Mouse (Mus musculus) skeletal muscle tissue, adult 2 months (tissue): ENCODE measurements at regions not wholly inside any gene's neighbourhood (a gene's known extent, or its start where the extent isn't known, plus 50 kb on each side); places are given as distances from the start of the nearest gene placed in this dataset.
A peak's percentile ranks its signal among the peaks of the same experiment; 100 is the strongest.
"Not testable (repeated sequence)": the region's sequence is repeated elsewhere in the genome, so short reads cannot be mapped to it uniquely, and the experiment has no call there.

Source experiments
- DNase-seq: peaks from one replicate; pipeline ENCODE4 v3.0.0-alpha.2; 2012; ENCODE audit warnings: low read depth, low spot score

DNA sequence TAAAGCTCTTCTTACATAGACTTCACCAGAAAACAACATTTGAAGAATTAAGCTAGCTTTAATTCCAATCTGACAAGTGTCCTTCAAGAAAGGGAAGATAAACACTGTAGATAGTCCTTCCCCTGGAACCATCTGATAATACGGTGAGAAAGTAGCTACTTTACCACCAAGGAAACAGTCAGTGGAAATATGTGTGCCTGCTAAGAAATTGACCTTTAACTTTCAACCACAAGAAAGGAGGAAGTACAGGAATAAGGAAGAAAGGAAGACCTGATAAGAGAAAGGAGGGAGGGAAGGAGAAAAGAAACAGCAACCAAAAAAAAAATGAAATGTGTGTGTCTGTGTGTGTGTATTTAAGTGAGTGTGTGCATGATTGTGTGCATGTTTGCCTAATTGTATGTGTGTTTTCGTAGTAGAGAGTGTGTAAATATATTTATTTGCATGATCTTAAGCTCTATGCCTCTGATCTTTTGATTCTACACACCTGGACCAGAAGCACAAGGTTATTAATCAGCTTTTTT is 831.3 kb downstream of the Pla2g4a start:
- no peak for DNase-seq

DNA sequence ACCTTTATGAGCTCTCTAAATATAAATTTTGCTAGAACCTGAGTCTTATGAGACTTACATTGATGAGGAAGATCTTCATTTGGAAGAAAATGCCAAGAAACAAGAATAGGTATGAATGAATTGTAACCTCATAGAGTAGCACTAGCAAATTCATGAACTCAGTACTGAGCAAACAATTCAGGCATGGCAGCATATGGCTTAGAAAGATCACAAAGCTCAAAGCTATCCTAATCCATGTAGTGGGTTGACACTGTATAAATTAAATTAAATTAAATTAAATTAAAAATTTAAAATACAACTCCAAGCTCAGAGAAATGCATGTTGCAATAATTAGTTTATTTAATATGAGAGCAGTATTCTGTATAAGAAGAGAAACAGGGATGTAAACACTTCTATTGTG is 832.0 kb downstream of the Pla2g4a start:
- DNase-seq: no peak

DNA sequence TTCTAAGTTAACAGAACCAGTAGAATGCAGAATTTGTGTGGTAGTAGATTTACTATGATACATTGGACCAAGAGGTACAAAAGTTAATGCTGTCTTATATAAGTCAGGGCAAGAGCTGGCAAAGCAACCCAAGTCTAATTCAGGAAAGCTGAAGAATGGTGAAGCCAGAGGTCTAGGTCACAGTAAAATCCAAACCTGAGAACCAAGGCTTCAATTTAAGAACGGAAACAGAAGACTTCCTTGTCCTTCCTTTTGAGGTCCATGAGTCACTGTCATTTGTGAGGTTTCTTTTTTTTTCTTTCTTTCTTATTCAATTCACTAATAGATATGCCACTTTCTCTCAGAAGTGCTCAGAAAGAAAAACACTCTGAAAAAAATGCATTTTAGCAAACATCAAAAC is 833.4 kb downstream of the Pla2g4a start:
- no peak for DNase-seq

DNA sequence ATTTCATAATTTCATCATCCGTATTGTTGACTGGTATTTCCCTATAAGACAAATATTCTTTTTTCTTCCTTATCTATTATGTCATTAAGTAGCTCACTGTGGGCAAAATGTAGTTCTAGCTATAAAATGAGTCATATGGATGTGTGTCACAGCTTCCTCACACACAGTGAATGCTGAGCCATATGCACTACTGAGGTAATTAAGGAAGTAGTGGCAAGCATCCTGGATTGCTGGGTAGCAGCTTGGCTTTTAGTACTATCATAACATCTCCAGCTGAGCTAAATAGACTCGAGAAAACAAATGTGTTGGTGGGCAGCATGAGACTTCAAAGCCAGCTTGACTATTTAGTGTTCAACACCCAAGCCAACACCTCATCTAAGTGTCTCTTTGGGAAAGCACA is 857.7 kb downstream of the Pla2g4a start:
- DNase-seq: no peak

DNA sequence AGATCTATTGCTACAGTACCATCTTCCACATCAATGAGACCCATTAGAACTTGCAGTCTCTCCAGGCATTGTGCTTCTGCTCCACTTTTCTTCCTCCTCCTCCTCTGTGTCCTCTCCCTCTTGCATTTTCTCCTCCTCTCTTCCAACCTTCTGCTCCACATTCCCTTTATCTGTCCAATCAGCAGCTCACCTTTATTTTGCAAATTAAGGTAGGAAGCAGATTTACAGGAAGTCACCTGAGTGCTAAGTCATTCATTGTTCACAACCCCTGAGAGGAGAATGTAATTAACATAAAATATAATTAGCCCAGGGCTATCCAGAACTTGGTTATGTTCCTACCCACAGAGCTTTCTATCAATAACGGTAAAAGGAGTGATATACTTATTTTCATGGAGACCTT is 863.7 kb downstream of the Pla2g4a start:
- no peak for DNase-seq

- no peak for DNase-seq
These were observed 886.4 kb downstream of the Pla2g4a start for GRCm38 (mm10) chr1:149074681-149075080.

DNA sequence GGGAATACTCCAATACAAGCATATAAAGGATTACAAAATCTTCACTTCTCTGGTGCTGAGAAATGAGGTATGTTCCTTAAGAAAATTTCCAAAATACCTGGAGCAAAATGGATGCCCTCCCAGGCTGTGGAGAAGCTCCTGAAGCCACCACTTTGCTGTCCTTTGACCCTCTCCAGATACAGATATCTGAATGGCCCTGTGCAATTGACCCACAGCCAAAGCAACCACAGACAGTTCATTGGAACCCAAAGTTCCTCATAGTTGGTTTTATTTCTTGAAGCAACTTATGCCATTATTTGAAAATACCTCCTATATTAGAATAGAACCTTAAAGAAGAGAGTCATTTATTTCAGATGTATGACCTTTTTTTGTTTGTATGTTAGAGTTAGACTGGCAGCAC is 891.5 kb downstream of the Pla2g4a start:
- no peak for DNase-seq

DNA sequence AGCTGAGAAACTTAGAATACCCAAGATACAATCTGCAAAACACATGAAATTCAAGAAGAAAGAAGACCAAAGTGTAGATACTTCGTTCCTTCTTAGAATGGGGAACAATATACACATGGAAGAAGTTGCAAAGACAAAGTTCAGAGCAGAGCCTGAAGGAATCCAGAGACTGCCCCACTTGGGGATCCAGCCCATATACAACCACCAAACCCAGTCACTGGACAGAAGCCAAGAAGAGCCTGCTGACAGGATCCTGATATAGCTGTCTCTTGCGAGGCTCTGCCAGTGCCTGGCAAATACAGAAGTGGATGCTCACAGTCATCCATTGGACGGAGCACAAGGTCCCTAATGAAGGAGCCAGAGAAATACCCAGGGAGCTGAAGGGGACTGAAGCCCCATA is 898.1 kb downstream of the Pla2g4a start:
- DNase-seq: not testable (repeated sequence)

DNA sequence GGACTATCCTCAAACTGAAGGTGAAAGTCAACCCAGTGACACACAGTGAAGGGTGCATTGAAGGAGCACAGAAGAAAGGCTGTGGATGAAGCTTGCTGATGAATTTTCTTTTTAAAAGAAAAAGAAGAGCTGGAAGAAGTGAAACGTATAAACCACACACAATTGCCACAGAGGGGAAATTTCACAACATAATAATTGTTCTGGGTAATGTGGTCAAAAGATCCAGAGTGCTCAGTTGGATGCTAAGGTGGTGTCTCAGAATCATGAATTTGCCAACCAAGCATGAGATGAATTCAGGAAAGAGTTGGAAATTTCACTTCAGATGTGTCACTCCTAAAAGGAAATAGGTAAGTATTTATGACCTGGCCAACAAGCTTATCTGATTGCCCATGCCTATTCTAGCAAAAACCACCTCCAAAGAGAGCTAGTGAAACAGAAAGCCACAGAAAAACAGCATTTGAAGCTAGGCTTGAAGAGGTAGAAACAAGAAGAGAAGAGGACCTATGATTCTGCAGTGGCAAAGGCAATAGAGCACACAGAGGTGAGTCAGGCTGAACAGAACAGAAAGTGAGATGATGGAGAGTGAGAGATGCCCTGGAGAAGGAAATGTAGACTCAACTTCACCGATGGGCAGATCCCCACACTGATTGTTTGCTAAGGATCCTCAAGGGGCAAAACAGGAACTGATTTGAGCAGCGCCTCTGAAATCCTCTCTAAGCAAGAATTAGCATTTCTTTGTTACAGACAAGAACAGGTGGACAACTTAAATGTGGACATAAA is 922.7 kb downstream of the Pla2g4a start:
- no peak for DNase-seq

GRCm38 (mm10) chr1:149028316-149028715 is 932.8 kb downstream of the Pla2g4a start:
- no peak for DNase-seq

- no peak for DNase-seq
These were observed 939.4 kb downstream of the Pla2g4a start for GRCm38 (mm10) chr1:149021734-149022133.

DNA sequence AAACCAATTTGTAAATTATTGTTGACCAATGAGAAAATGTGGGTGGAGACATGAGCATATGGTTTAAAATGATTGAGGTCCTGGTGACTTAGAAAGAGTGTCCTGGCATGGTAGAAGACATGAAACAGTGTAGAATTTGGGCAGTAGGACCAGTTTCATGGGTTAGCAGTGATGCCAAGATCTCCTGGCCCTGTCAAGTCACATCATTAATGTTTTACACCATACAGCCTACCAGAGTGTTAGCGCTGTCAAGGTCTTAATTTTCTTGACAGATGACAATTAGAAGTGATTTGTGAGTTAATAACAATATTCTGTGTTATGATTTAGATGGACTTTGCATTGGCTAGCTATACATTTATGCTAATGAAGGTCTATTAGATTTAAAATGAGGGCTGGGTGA is 939.8 kb downstream of the Pla2g4a start:
- DNase-seq: no peak

GRCm38 (mm10) chr1:149014559-149014958 is 946.5 kb downstream of the Pla2g4a start:
- no peak for DNase-seq

DNA sequence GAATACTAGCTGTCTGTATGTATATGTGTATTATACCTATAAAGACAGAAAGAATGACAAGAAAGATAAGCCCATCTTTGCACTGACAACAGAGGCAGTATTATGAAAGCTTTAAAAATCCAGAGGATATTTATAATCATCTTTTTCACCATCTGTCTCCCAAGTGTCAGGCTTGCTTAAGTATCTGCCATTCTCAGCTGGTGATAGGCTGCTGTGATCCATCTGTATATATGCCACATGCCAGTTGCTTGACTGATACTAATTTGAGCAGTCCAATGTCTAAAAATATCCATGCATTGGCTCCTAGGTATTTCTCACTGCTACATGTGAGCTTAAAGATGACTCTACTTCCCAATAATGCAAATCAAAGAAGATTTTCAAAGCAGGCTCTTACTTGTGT is 950.3 kb downstream of the Pla2g4a start:
- no peak for DNase-seq

DNA sequence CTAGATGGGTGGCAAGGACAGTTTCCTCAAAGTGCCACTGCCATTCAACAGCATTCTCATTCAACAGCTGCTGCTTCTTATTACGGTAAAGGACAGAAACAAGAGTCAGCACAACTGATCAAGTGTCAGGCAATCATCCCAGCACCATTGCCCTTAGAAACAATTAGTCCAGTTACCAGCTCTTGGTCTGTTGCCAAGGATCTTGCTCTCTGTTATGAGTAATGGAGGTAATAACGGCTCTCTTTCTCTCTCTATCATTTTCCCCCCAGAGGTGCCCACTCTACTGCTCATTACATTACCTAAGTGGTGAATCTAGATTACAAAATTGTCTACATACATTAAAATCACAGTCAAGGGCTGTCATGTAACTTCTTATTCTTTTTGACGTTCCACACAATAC is 961.0 kb downstream of the Pla2g4a start:
- DNase-seq: no peak

DNA sequence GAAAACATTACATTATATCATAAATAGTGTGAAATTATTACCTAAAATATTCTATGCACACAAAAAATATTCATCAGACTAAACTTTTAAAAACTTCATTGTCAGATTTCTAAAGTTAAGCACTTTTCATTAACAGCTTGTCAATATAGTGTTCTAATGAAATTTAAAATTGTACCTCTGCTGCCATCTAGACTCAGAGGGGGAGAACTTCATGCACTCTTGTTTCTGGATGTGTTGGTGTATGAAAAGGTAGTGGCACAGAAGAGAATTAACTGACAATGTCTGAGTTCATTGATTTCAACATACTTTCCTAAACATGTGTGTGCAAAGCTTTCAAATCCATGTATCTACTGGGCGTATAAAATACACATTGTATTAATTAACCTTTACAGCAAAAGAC is 967.5 kb downstream of the Pla2g4a start:
- DNase-seq: no peak

DNA sequence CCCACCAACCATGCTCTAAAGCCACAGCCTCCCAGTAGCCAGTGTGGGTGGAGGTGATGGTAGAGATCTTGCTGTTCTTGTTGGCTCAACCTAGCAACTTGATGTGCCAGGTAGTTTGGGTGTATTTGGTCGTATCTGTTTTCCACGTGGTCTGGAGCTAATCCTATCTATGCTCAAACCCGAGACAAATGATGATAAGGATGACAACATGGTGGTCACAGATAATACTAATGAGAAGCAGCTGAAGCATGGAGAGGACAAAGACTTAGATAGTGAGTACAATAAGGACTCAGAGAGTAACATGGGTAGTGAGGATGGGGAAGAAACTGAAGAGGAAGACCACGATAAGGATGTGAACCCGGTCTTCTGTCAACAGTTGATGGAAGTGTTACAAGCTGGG is 983.7 kb downstream of the Pla2g4a start:
- no peak for DNase-seq

DNA sequence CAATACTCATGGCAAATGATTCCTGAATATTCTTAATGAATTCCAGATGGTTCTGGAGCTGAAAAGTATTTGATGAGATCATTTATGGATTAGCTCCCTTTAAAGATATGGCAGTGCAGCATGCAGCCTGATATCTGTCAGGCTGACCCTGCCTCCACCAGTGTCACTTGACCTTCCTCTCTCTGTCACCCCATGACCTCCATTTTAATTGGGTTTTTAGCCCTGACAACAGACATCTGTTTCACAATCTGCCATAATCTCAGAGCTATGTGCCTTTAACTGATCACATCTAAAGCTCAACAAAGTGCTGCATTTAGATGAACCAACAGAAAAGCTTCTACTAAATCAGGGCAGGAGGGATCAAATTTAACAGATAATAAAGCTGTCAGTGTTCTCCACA is 995.7 kb downstream of the Pla2g4a start:
- DNase-seq: no peak

- DNase-seq: no peak
These were observed 1026.7 kb downstream of the Pla2g4a start for GRCm38 (mm10) chr1:148934366-148934765.

DNA sequence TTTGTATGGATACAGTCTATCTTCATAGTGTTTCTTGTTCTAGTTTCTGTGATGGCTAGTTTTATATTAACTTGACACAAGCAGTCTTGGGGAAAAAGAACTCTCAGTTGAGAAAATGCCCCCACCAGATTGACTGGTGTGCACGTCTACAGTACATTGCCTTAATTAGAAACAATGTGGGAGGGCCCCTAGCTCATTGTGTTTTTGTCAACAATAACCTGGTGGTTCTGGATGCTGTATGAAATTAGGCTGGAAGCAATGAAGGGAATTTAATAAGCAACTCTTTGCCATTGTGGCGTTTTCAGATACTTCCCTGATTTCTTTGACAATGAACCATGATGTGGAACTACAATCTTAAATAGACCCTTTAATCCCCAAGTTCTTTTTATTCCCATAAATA is 1036.6 kb downstream of the Pla2g4a start:
- no peak for DNase-seq

- no peak for DNase-seq
These were observed 1044.0 kb downstream of the Pla2g4a start for GRCm38 (mm10) chr1:148917062-148917461.

DNA sequence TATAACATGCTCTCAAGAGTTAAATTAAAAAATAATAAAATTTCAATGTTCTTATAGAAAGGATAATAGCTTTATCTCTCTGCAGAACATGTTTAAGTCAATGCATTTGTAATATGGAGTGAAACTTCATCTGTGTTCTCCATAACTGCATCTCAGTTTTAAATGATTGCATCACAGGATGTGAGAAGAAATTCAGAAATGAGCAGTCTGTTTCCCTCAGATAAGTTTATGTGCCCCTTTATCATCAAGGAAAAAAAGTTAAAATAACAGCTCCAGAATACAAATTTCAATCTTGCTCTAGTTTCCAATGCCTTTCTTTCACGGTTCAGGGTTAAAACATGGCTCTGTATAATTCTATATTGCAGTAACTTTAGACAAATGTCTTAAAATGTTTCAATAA is 1048.3 kb downstream of the Pla2g4a start:
- no peak for DNase-seq

DNA sequence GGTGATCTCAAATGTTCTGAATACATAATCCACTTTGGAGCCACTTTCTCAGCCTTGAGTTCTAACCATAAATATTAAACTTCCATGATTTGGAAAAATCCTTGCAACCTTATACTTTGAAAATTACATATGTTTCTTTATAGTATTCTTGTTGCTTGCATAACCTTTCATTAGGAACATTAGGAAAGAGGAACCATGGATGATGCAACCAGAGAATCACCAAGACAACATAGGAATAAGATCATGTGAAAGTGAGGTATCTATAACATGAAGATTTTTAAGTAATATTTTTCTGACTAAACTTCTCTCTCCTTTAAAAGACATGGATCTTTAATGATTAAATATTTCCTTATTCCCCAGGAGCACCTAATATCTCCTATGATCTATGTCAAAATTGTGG is 1057.0 kb downstream of the Pla2g4a start:
- DNase-seq: no peak

GRCm38 (mm10) chr1:148903093-148903492 is 1058.0 kb downstream of the Pla2g4a start:
- peak; percentile 20 for DNase-seq
